Comparison of ENCODE assay signal across 27 mouse cellular contexts in the genomic region with DNA sequence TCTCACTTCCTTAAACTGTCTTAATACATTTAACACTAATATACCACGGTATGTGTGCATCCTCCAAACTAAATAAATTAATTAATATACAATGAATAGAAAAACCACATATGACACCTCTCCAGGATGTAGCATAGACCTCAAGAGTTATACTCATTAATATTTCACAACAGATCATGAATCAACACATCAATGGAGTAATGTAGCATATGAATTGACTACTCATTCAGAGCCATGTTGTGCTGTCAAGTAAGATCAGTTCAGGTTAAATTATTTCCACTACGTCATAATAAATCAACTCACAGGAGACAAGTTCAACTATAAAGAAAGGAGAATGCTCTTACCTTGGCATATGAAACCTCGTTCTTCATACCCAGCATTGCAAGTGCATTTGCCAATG.
DNase-seq lines count a peak whose midpoint lies in the region; ATAC-seq and TF ChIP-seq lines count a peak whose summit lies in the region.
"Had no signal": no experiment of that assay in that cellular context is flagged by ENCODE, and none has a peak within 500 bp of the region (broad histone marks: within the 10 kb centered on the region; RNA-seq: fewer than 3 reads in every experiment).

No protein-coding gene starts in this region.

- no peak overlapping the region for H3K4me2 ChIP-seq in hindbrain, embryonic 16.5 days (ENCODE audit: low read length)
- H3K4me2 ChIP-seq in hindbrain, embryonic 11.5 days (replicated peaks; ENCODE audit: low read depth, low read length), result no peak overlapping the region
- H3K4me2 ChIP-seq in midbrain, postnatal 0 days (ENCODE audit: low read depth, low read length, poor library complexity, severe bottlenecking), result no peak overlapping the region
- H3K4me2 ChIP-seq in midbrain, embryonic 14.5 days (ENCODE audit: low read length), result no peak overlapping the region
- no peak overlapping the region for H3K4me2 ChIP-seq in kidney, embryonic 14.5 days (replicated peaks; ENCODE audit: low read depth, low read length)
- H3K4me2 ChIP-seq: embryonic facial prominence, embryonic 13.5 days; embryonic facial prominence, embryonic 15.5 days; forebrain, embryonic 12.5 days had no signal

- H3K9ac ChIP-seq in hindbrain, embryonic 16.5 days (ENCODE audit: low read depth, low read length), result no peak overlapping the region
- no peak overlapping the region for H3K9ac ChIP-seq in hindbrain, embryonic 11.5 days (ENCODE audit: low read depth, low read length)
- H3K9ac ChIP-seq in midbrain, postnatal 0 days (replicated peaks; ENCODE audit: low read length, poor library complexity, severe bottlenecking), result no peak overlapping the region
- H3K9ac ChIP-seq in midbrain, embryonic 14.5 days (replicated peaks; ENCODE audit: low read length), result no peak overlapping the region
- H3K9ac ChIP-seq in kidney, embryonic 14.5 days (ENCODE audit: low read depth, low read length), result no peak overlapping the region
- H3K9ac ChIP-seq: embryonic facial prominence, embryonic 13.5 days; embryonic facial prominence, embryonic 15.5 days; forebrain, embryonic 12.5 days had no signal

- H3K27me3 ChIP-seq in hindbrain, embryonic 16.5 days (replicated peaks; ENCODE audit: control insufficient read depth, insufficient read depth, low read length), result no peaks in the 10 kb centered on the region
- H3K27me3 ChIP-seq in hindbrain, embryonic 11.5 days (ENCODE audit: control insufficient read depth, insufficient read depth, low read length), result no peaks in the 10 kb centered on the region
- no peaks in the 10 kb centered on the region for H3K27me3 ChIP-seq in midbrain, postnatal 0 days (ENCODE audit: insufficient read depth, low read length)
- no peaks in the 10 kb centered on the region for H3K27me3 ChIP-seq in midbrain, embryonic 14.5 days (ENCODE audit: control insufficient read depth, insufficient read depth, low read length)
- H3K27me3 ChIP-seq in kidney, embryonic 14.5 days (ENCODE audit: control insufficient read depth, insufficient read depth, low read length), result no peaks in the 10 kb centered on the region
- H3K27me3 ChIP-seq: CH12.LX; embryonic facial prominence, embryonic 13.5 days; embryonic facial prominence, embryonic 15.5 days; forebrain, embryonic 12.5 days had no signal

- no peak for TF ChIP-seq CTCF in midbrain, postnatal 0 days (IDR thresholded peaks at IDR 0.05)

- peak; percentile 45 for ATAC-seq in hindbrain, embryonic 16.5 days
- no peak for ATAC-seq in hindbrain, embryonic 11.5 days (ENCODE audit: low FRiP score)
- no peak for ATAC-seq in midbrain, postnatal 0 days (ENCODE audit: low FRiP score)
- no peak for ATAC-seq in midbrain, embryonic 14.5 days (ENCODE audit: low FRiP score, low TSS enrichment)
- ATAC-seq in kidney, embryonic 14.5 days (ENCODE audit: low FRiP score, low TSS enrichment), result no peak
- ATAC-seq: CD4-positive, CD25-positive, alpha-beta regulatory T cell, adult 4 months; forebrain, embryonic 14.5 days; forebrain, embryonic 16.5 days had no signal

- no peaks in the 10 kb centered on the region for H3K4me1 ChIP-seq in hindbrain, embryonic 16.5 days (ENCODE audit: control insufficient read depth, insufficient read depth, low read depth, low read length)
- H3K4me1 ChIP-seq in hindbrain, embryonic 11.5 days (replicated peaks; ENCODE audit: control insufficient read depth, insufficient read depth, low read length), result no peaks in the 10 kb centered on the region
- no peaks in the 10 kb centered on the region for H3K4me1 ChIP-seq in midbrain, postnatal 0 days (ENCODE audit: insufficient read depth, low read length)
- H3K4me1 ChIP-seq in midbrain, embryonic 14.5 days (ENCODE audit: control insufficient read depth, insufficient read depth, low read length), result no peaks in the 10 kb centered on the region
- H3K4me1 ChIP-seq in kidney, embryonic 14.5 days (ENCODE audit: control insufficient read depth, insufficient read depth, low read length), result no peaks in the 10 kb centered on the region
- H3K4me1 ChIP-seq: embryonic facial prominence, embryonic 13.5 days; embryonic facial prominence, embryonic 15.5 days; forebrain, embryonic 10.5 days; forebrain, embryonic 12.5 days had no signal

- H3K9me3 ChIP-seq in hindbrain, embryonic 16.5 days (ENCODE audit: control insufficient read depth, low read length), result no peaks in the 10 kb centered on the region
- no peaks in the 10 kb centered on the region for H3K9me3 ChIP-seq in hindbrain, embryonic 11.5 days (ENCODE audit: control insufficient read depth, low read length)
- H3K9me3 ChIP-seq in midbrain, postnatal 0 days (ENCODE audit: low read length), result no peaks in the 10 kb centered on the region
- H3K9me3 ChIP-seq in midbrain, embryonic 14.5 days (ENCODE audit: control insufficient read depth, low read length), result no peaks in the 10 kb centered on the region
- no peaks in the 10 kb centered on the region for H3K9me3 ChIP-seq in kidney, embryonic 14.5 days (ENCODE audit: control insufficient read depth, low read length)
- H3K9me3 ChIP-seq: embryonic facial prominence, embryonic 13.5 days; embryonic facial prominence, embryonic 15.5 days; forebrain, embryonic 10.5 days; forebrain, embryonic 12.5 days; G1E had no signal

- no peak overlapping the region for H3K4me3 ChIP-seq in hindbrain, embryonic 16.5 days (ENCODE audit: low read length)
- H3K4me3 ChIP-seq in hindbrain, embryonic 11.5 days (ENCODE audit: low read depth, low read length), result no peak overlapping the region
- no peak overlapping the region for H3K4me3 ChIP-seq in midbrain, postnatal 0 days (ENCODE audit: low read depth, low read length)
- H3K4me3 ChIP-seq in midbrain, embryonic 14.5 days (replicated peaks; ENCODE audit: low read depth, low read length), result no peak overlapping the region
- no peak overlapping the region for H3K4me3 ChIP-seq in kidney, embryonic 14.5 days (ENCODE audit: low read length)
- H3K4me3 ChIP-seq: embryonic facial prominence, embryonic 13.5 days; embryonic facial prominence, embryonic 15.5 days; erythroblast, embryonic 14.5 days; forebrain, embryonic 10.5 days; forebrain, embryonic 12.5 days had no signal

- no peak overlapping the region for H3K27ac ChIP-seq in hindbrain, embryonic 16.5 days (ENCODE audit: low read depth, low read length)
- H3K27ac ChIP-seq in hindbrain, embryonic 11.5 days (ENCODE audit: low read depth, low read length), result no peak overlapping the region
- H3K27ac ChIP-seq in midbrain, postnatal 0 days (ENCODE audit: low read depth, low read length), result no peak overlapping the region
- H3K27ac ChIP-seq in midbrain, embryonic 14.5 days (replicated peaks; ENCODE audit: low read depth, low read length), result no peak overlapping the region
- no peak overlapping the region for H3K27ac ChIP-seq in kidney, embryonic 14.5 days (ENCODE audit: low read depth, low read length)
- H3K27ac ChIP-seq: embryonic facial prominence, embryonic 13.5 days; embryonic facial prominence, embryonic 15.5 days; forebrain, embryonic 10.5 days; forebrain, embryonic 12.5 days had no signal

- no peak for DNase-seq in hindbrain, embryonic 11.5 days (ENCODE audit: low spot score)
- DNase-seq in midbrain, postnatal 0 days (ENCODE audit: low spot score), result peak; percentile 35
- DNase-seq in midbrain, embryonic 14.5 days, result no peak
- DNase-seq in retina, postnatal 1 day, result peak; percentile 65
- DNase-seq: adrenal gland, adult 2 months; adrenal gland, postnatal 10 days; adrenal gland, postnatal 25 days; B cell, adult 2 months; cerebellum, adult 11 months; cerebellum, adult 18-20 months; cerebellum, adult 8-10 months; cerebellum, adult 9-11 months; cerebellum, postnatal 14 days; cerebellum, postnatal 36 days; embryo, embryonic 11 days had no signal

- WGBS in hindbrain, embryonic 16.5 days, result 74% methylated on average over 3 of the region's 3 CpGs
- WGBS in hindbrain, embryonic 11.5 days, result 85% methylated on average over 3 of the region's 3 CpGs
- 86% methylated on average over 3 of the region's 3 CpGs for WGBS in midbrain, postnatal 0 days
- WGBS in midbrain, embryonic 14.5 days, result 83% methylated on average over 3 of the region's 3 CpGs
- WGBS in kidney, embryonic 14.5 days, result 90% methylated on average over 3 of the region's 3 CpGs

- no peaks in the 10 kb centered on the region for H3K36me3 ChIP-seq in hindbrain, embryonic 16.5 days (ENCODE audit: control insufficient read depth, insufficient read depth, low read length)
- H3K36me3 ChIP-seq in hindbrain, embryonic 11.5 days (ENCODE audit: control insufficient read depth, insufficient read depth, low read length), result no peaks in the 10 kb centered on the region
- no peaks in the 10 kb centered on the region for H3K36me3 ChIP-seq in midbrain, postnatal 0 days (ENCODE audit: insufficient read depth, low read length)
- H3K36me3 ChIP-seq in midbrain, embryonic 14.5 days (ENCODE audit: control insufficient read depth, insufficient read depth, low read length), result no peaks in the 10 kb centered on the region
- H3K36me3 ChIP-seq in kidney, embryonic 14.5 days (ENCODE audit: control insufficient read depth, insufficient read depth, low read length), result no peaks in the 10 kb centered on the region
- H3K36me3 ChIP-seq: embryonic facial prominence, embryonic 13.5 days; embryonic facial prominence, embryonic 15.5 days; forebrain, embryonic 12.5 days; G1E had no signal

Comparison
In these comparisons a context has a peak if more than half of its experiments do, and no peak if none do; other contexts are left out.
1. DNase-seq: peak in midbrain, postnatal 0 days (single experiment) and retina, postnatal 1 day (single experiment); none in hindbrain, embryonic 11.5 days (single experiment) and midbrain, embryonic 14.5 days (single experiment).